Mouse (Mus musculus) cerebellum, adult 2 months (tissue): Measurements from ENCODE around the gene Dock4.

Source experiments
- CTCF ChIP-seq: fragments of 200-500 bp; IDR thresholded peaks from 2 replicates; pipeline ENCODE4 v1.5.1; 2011; ENCODE audit warnings: low read depth, mild to moderate bottlenecking, control low read depth, low read length, moderate library complexity, borderline replicate concordance; ENCODE audit not compliant: insufficient read depth
- POLR2A ChIP-seq: fragments of 200-500 bp; IDR thresholded peaks from 2 replicates; pipeline ENCODE4 v1.6.1; 2011; ENCODE audit warnings: low read length, control low read depth, borderline replicate concordance; ENCODE audit not compliant: insufficient read depth

GRCm38 (mm10) chr12:40838940-40839339 lies 393.2 kb downstream of the Dock4 start:
- no peak for TF ChIP-seq CTCF
- TF ChIP-seq POLR2A: no peak
